In genomic region chr9:121744051-121744450, GRCm38 (mm10) we compare ENCODE assay signal across 27 mouse cellular contexts. TPM values are rescaled to one million over a fixed set of nuclear protein-coding genes. Genes with fewer than 3 reads are reported as not detected.
"Had no signal": no experiment of that assay in that cellular context is flagged by ENCODE, and none has a peak within 500 bp of the region (broad histone marks: within the 10 kb centered on the region; RNA-seq: fewer than 3 reads in every experiment).

No protein-coding gene starts in this region.

- H3K4me3 ChIP-seq: gastrocnemius, adult 2 months; heart, adult 2 months; heart, embryonic 13.5 days; heart, embryonic 15.5 days; hindbrain, embryonic 13.5 days; hindbrain, embryonic 15.5 days; kidney, embryonic 15.5 days; limb, embryonic 10.5 days; limb, embryonic 12.5 days had no signal

- H3K9me3 ChIP-seq: heart, embryonic 13.5 days; heart, embryonic 15.5 days; hindbrain, embryonic 13.5 days; hindbrain, embryonic 15.5 days; kidney, embryonic 15.5 days; limb, embryonic 10.5 days; limb, embryonic 12.5 days had no signal

- H3K9ac ChIP-seq: heart, embryonic 13.5 days; heart, embryonic 15.5 days; hindbrain, embryonic 13.5 days; hindbrain, embryonic 15.5 days; kidney, embryonic 15.5 days; limb, embryonic 12.5 days; liver, embryonic 14.5 days had no signal

- H3K27me3 ChIP-seq: heart, embryonic 13.5 days; heart, embryonic 15.5 days; hindbrain, embryonic 13.5 days; hindbrain, embryonic 15.5 days; kidney, embryonic 15.5 days; limb, embryonic 12.5 days had no signal

- ATAC-seq: hindbrain, postnatal 0 days had no signal

- H3K4me1 ChIP-seq: heart, embryonic 15.5 days; hindbrain, embryonic 13.5 days; hindbrain, embryonic 15.5 days; kidney, embryonic 15.5 days; limb, embryonic 10.5 days; limb, embryonic 12.5 days had no signal

- DNase-seq: gastrocnemius, adult 2 months; gastrocnemius, postnatal 10 days; gastrocnemius, postnatal 25 days; heart, adult 11 months; heart, adult 2 months; heart, postnatal 14 days; heart, postnatal 4 days; kidney, adult 11 months; kidney, adult 2 months; kidney, adult 9 months; kidney, postnatal 14 days; kidney, postnatal 36 days; layer of hippocampus, adult 9-11 months; layer of hippocampus, postnatal 36 days; liver had no signal

- H3K4me2 ChIP-seq: heart, embryonic 11.5 days; heart, embryonic 13.5 days; heart, embryonic 15.5 days; hindbrain, embryonic 13.5 days; hindbrain, embryonic 15.5 days; kidney, embryonic 15.5 days; limb, embryonic 12.5 days; liver, embryonic 11.5 days had no signal

- H3K27ac ChIP-seq: gastrocnemius, adult 2 months; heart, adult 2 months; heart, embryonic 13.5 days; heart, embryonic 15.5 days; hindbrain, embryonic 13.5 days; hindbrain, embryonic 15.5 days; hindbrain, postnatal 0 days; kidney, embryonic 15.5 days; kidney, postnatal 0 days; limb, embryonic 10.5 days; limb, embryonic 12.5 days; liver, embryonic 14.5 days had no signal

RNA-seq across cellular contexts. Expression of gene Klhl40, which starts 33.4 kb away (rescaled TPM):
- polyA plus RNA-seq: kidney, postnatal 0 days; liver, embryonic 11.5 days; liver, embryonic 14.5 days had no signal
